Mouse (Mus musculus) liver, embryonic 14.5 days (tissue): ENCODE measurements around the gene Hephl1.

Source experiments
- CTCF ChIP-seq: IDR thresholded peaks from 2 replicates; pipeline ENCODE4 v1.5.1; 2016; ENCODE audit warnings: antibody characterized with exemption, low read depth, control low read depth
- EP300 ChIP-seq: IDR thresholded peaks from 2 replicates; pipeline ENCODE4 v1.6.1; 2016; ENCODE audit warnings: antibody characterized with exemption, low read depth

DNA sequence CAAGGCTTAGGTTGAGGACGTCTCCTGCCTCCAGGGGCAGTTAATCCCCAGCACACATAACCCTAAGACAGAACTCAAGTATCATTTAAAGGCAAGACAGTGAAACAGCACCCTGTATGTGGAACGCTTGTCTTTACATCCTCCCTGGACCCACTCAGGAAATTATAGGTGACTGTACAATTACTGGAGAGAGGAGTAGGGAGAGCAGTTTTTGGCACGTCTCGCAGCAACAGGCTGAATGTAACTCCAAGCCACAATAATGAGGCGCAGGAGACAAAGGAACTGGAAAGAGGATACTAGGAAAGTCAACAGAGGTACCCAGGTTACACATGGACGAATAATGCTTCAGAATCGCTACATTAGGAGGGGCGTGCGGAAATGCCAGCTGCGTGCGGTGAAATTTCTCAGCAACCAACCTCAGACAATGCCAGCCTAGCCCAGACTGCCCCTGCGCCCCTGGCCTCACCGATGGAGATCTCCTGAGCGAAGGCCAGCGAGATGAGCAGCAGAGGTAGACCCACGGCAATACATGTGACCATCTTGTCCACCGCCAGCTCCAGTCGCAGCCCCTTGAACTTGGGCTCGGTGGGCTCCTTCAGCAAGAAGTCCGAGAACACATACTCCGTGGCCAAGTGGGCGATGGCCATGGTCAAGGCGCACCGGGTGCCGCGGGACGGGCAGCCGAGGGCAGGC is 67.4 kb downstream of the Hephl1 start:
- TF ChIP-seq CTCF: no peak
- TF ChIP-seq EP300: no peak
